Comparison of ENCODE assay signal across 8 mouse cellular contexts in genomic region chr5:151232576-151233299, GRCm38 (mm10). TPM values are rescaled to one million over a fixed set of nuclear protein-coding genes. Genes with fewer than 3 reads are reported as not detected.
A peak's percentile ranks its signal among the peaks of the same experiment; 100 is the strongest.
DNase-seq lines count a peak whose midpoint lies in the region; ATAC-seq lines count a peak whose summit lies in the region.

No protein-coding gene starts in this region.

- no peak for DNase-seq in heart, embryonic 10.5 days (ENCODE audit: low spot score)
- no peak for DNase-seq in heart, postnatal 10 days
- peak; percentile 13 for DNase-seq in ZHBTc4 (ENCODE audit: low read depth, low spot score)
- no peak for DNase-seq in thymus, postnatal 0 days (ENCODE audit: low spot score)
- DNase-seq in urinary bladder, postnatal 4 days (ENCODE audit: low spot score in 2 of 2) = no peak
- DNase-seq in adrenal gland, postnatal 25 days = no peak

- H3K27me3 ChIP-seq in heart, embryonic 10.5 days (ENCODE audit: insufficient read depth, poor library complexity, severe bottlenecking) = peaks cover 24% of the 10 kb centered on the region
- peaks cover 26% of the 10 kb centered on the region for H3K27me3 ChIP-seq in hindbrain, embryonic 12.5 days
- peaks cover 30% of the 10 kb centered on the region for H3K27me3 ChIP-seq in midbrain, embryonic 12.5 days

- H3K4me2 ChIP-seq in hindbrain, embryonic 12.5 days (replicated peaks) = peak overlapping the region; percentile 97
- peak overlapping the region; percentile 85 for H3K4me2 ChIP-seq in midbrain, embryonic 12.5 days (replicated peaks)

- peak overlapping the region; percentile 67; the same call in 1 of the 2 replicates for H3K9ac ChIP-seq in hindbrain, embryonic 12.5 days
- H3K9ac ChIP-seq in midbrain, embryonic 12.5 days (replicated peaks) = peak overlapping the region; percentile 40

- intact Hi-C loops in heart, postnatal 10 days (cut with DNase I) = loop anchor here (5.0 kb wide), 1 partner anchor 90 kb away; no protein-coding TSS in a partner anchor

- peak overlapping the region; percentile 71 for H3K4me3 ChIP-seq in heart, embryonic 10.5 days
- H3K4me3 ChIP-seq in hindbrain, embryonic 12.5 days = peak overlapping the region; percentile 51
- H3K4me3 ChIP-seq in midbrain, embryonic 12.5 days = peak overlapping the region; percentile 44

- WGBS in heart, embryonic 10.5 days = 16% methylated on average over 12 of the region's 13 CpGs
- WGBS in hindbrain, embryonic 12.5 days = 20% methylated on average over 9 of the region's 13 CpGs
- WGBS in midbrain, embryonic 12.5 days = 24% methylated on average over 8 of the region's 13 CpGs

- no peaks in the 10 kb centered on the region for H3K9me3 ChIP-seq in heart, embryonic 10.5 days
- no peaks in the 10 kb centered on the region for H3K9me3 ChIP-seq in hindbrain, embryonic 12.5 days (replicated peaks)
- H3K9me3 ChIP-seq in midbrain, embryonic 12.5 days = no peaks in the 10 kb centered on the region

- peaks cover 9% of the 10 kb centered on the region for H3K4me1 ChIP-seq in heart, embryonic 10.5 days
- H3K4me1 ChIP-seq in hindbrain, embryonic 12.5 days = peaks cover 13% of the 10 kb centered on the region
- H3K4me1 ChIP-seq in midbrain, embryonic 12.5 days = peaks cover 11% of the 10 kb centered on the region; the same call in 1 of the 2 replicates

- H3K27ac ChIP-seq in heart, embryonic 10.5 days = peak overlapping the region; percentile 82; the same call in 1 of the 2 replicates
- H3K27ac ChIP-seq in hindbrain, embryonic 12.5 days = no peak overlapping the region
- no peak overlapping the region for H3K27ac ChIP-seq in midbrain, embryonic 12.5 days (replicated peaks)

- peak; percentile 29; the same call in 1 of the 2 replicates for ATAC-seq in hindbrain, embryonic 12.5 days (ENCODE audit: low FRiP score)
- ATAC-seq in midbrain, embryonic 12.5 days (ENCODE audit: low FRiP score, low read depth) = peak; percentile 21; the same call in 1 of the 2 replicates

- no peaks in the 10 kb centered on the region for H3K36me3 ChIP-seq in heart, embryonic 10.5 days
- no peaks in the 10 kb centered on the region for H3K36me3 ChIP-seq in hindbrain, embryonic 12.5 days
- H3K36me3 ChIP-seq in midbrain, embryonic 12.5 days = no peaks in the 10 kb centered on the region

RNA-seq across cellular contexts. Expression of gene Stard13, which starts 0.9 kb away (rescaled TPM):
- polyA plus RNA-seq in heart, embryonic 10.5 days (2016; fragmentation: Nextera tagmentation; extraction: Ambion mirVana) = 2.7 and 3.3 TPM in 2 replicates
- 10 to 100 TPM; 23.6 TPM for total RNA-seq in heart, postnatal 10 days (2021)
- polyA plus RNA-seq in hindbrain, embryonic 12.5 days (2016; fragmentation: Nextera tagmentation; extraction: Ambion mirVana) = 6.5 and 7.3 TPM in 2 replicates
- 3.3 and 5.6 TPM in 2 replicates for polyA plus RNA-seq in midbrain, embryonic 12.5 days (2016; fragmentation: Nextera tagmentation; extraction: Ambion mirVana)
- polyA plus RNA-seq in thymus, postnatal 0 days (2015; fragmentation: Nextera tagmentation; extraction: Ambion mirVana) = 0.98 and 1.1 TPM in 2 replicates
- 17.9 and 22.6 TPM in 2 replicates for total RNA-seq in adrenal gland, postnatal 25 days (2021)
